Mouse (Mus musculus) MEL (cell line): ENCODE results near the gene 5730409E04Rik. TPM values are rescaled to one million over a fixed set of nuclear protein-coding genes. Genes with fewer than 3 reads are reported as not detected.

ENCODE experiments used
- DNase-seq: peaks from one replicate; pipeline ENCODE4 v3.0.0; 2011; ENCODE audit warnings: low read depth, low spot score
- H3K27ac ChIP-seq: 2 replicates; pipeline ENCODE4 v1.5.1; 2012; ENCODE audit warnings: low read depth, mild to moderate bottlenecking, control low read depth, low read length, moderate library complexity; ENCODE audit not compliant: control insufficient read depth
- H3K27me3 ChIP-seq, 2 experiments: fragments of 150-350 bp in 1 of 2; sonication (generic) in 1 of 2; 2 replicates each; pipeline ENCODE4 v1.6.1; 2012; ENCODE audit warnings: low read length in 2 of 2, mild to moderate bottlenecking in 2 of 2, improper control_type of control experiment in 1 of 2, moderate library complexity in 1 of 2; ENCODE audit not compliant: insufficient read depth in 2 of 2, control insufficient read depth in 1 of 2
- H3K36me3 ChIP-seq, 2 experiments: 2 replicates each; pipeline ENCODE4 v1.6.1; 2012 to 2014; ENCODE audit warnings: low read length in 2 of 2, improper control_type of control experiment in 1 of 2, inconsistent platforms in 1 of 2, mild to moderate bottlenecking in 1 of 2; ENCODE audit not compliant: insufficient read depth in 2 of 2, control insufficient read depth in 1 of 2
- H3K4me1 ChIP-seq, 2 experiments: fragments of 150-350 bp in 1 of 2; sonication (generic) in 1 of 2; 2 replicates each; pipeline ENCODE4 v1.6.1; 2012; ENCODE audit warnings: low read length in 2 of 2, improper control_type of control experiment in 1 of 2, mild to moderate bottlenecking in 1 of 2; ENCODE audit not compliant: insufficient read depth in 2 of 2, control insufficient read depth in 1 of 2
- H3K4me3 ChIP-seq, 2 experiments: fragments of 150-350 bp in 1 of 2; sonication (generic) in 1 of 2; 2 replicates each; pipeline ENCODE4 v1.5.1; 2012; ENCODE audit warnings: low read depth in 2 of 2, low read length in 2 of 2, mild to moderate bottlenecking in 2 of 2, moderate library complexity in 2 of 2, control low read depth in 1 of 2, improper control_type of control experiment in 1 of 2; ENCODE audit not compliant: control insufficient read depth in 1 of 2, insufficient read depth in 1 of 2
- H3K79me2 ChIP-seq: 2 replicates; pipeline ENCODE4 v1.6.1; 2012; ENCODE audit warnings: mild to moderate bottlenecking, low read length, moderate library complexity; ENCODE audit not compliant: control insufficient read depth, poor library complexity, insufficient read depth
- H3K9ac ChIP-seq: 2 replicates; pipeline ENCODE4 v1.6.1; 2012; ENCODE audit warnings: low read depth, mild to moderate bottlenecking, control low read depth, low read length, moderate library complexity; ENCODE audit not compliant: control insufficient read depth, poor library complexity, severe bottlenecking
- H3K9me3 ChIP-seq: fragments of 150-350 bp; sonication (generic); replicated peaks from 2 replicates; pipeline ENCODE4 v1.6.1; 2012; ENCODE audit warnings: mild to moderate bottlenecking, low read length, improper control_type of control experiment, moderate library complexity; ENCODE audit not compliant: insufficient read depth
- CTCF ChIP-seq, 3 experiments: IDR thresholded peaks in 2 of 3; conservative IDR thresholded peaks in 1 of 3; 2 replicates each; pipeline ENCODE4 v1.5.1; 2011 to 2012; ENCODE audit warnings: low read length in 3 of 3, low read depth in 2 of 3, mild to moderate bottlenecking in 2 of 3, improper control_type of control experiment in 1 of 3, inconsistent platforms in 1 of 3, mixed read lengths in 1 of 3, moderate library complexity in 1 of 3; ENCODE audit not compliant: control insufficient read depth in 1 of 3, insufficient read depth in 1 of 3, poor library complexity in 1 of 3, severe bottlenecking in 1 of 3
- E2F4 ChIP-seq: IDR thresholded peaks from 2 replicates; pipeline ENCODE4 v1.6.1; 2011; ENCODE audit warnings: low read depth, low read length, improper control_type of control experiment, borderline replicate concordance
- ELF1 ChIP-seq: IDR thresholded peaks from 2 replicates; pipeline ENCODE4 v1.6.1; 2014; ENCODE audit warnings: low read depth, mild to moderate bottlenecking, inconsistent platforms, low read length, improper control_type of control experiment, moderate library complexity
- EP300 ChIP-seq, 2 experiments: IDR thresholded peaks; 2 replicates each; pipeline ENCODE4 v1.6.1; 2011; ENCODE audit warnings: improper control_type of control experiment in 2 of 2, low read length in 2 of 2, low read depth in 1 of 2, mild to moderate bottlenecking in 1 of 2
- ETS1 ChIP-seq: IDR thresholded peaks from 2 replicates; pipeline ENCODE4 v1.6.1; 2012; ENCODE audit warnings: low read depth, mild to moderate bottlenecking, inconsistent platforms, low read length, improper control_type of control experiment, moderate library complexity
- GABPA ChIP-seq: IDR thresholded peaks from 2 replicates; pipeline ENCODE4 v1.6.1; 2012; ENCODE audit warnings: low read depth, mild to moderate bottlenecking, inconsistent platforms, low read length, improper control_type of control experiment, moderate library complexity
- GATA1 ChIP-seq: IDR thresholded peaks from 2 replicates; pipeline ENCODE4 v1.6.1; 2011; ENCODE audit warnings: low read depth, low read length, improper control_type of control experiment
- HCFC1 ChIP-seq: IDR thresholded peaks from 2 replicates; pipeline ENCODE4 v1.6.1; 2012; ENCODE audit warnings: low read depth, mild to moderate bottlenecking, inconsistent platforms, low read length, improper control_type of control experiment, moderate library complexity
- MAZ ChIP-seq: IDR thresholded peaks from 2 replicates; pipeline ENCODE4 v1.6.1; 2012; ENCODE audit warnings: low read depth, mild to moderate bottlenecking, inconsistent platforms, low read length, improper control_type of control experiment
- MXI1 ChIP-seq: IDR thresholded peaks from 2 replicates; pipeline ENCODE4 v1.6.1; 2011; ENCODE audit warnings: mild to moderate bottlenecking, low read depth, low read length, improper control_type of control experiment
- MYB ChIP-seq: IDR thresholded peaks from 2 replicates; pipeline ENCODE4 v1.6.1; 2011; ENCODE audit warnings: mild to moderate bottlenecking, low read depth, low read length, improper control_type of control experiment
- NELFE ChIP-seq: IDR thresholded peaks from 2 replicates; pipeline ENCODE4 v1.6.1; 2011; ENCODE audit warnings: low read depth, low read length, improper control_type of control experiment
- NRF1 ChIP-seq: IDR thresholded peaks from 2 replicates; pipeline ENCODE4 v1.6.1; 2014; ENCODE audit warnings: low read depth, mild to moderate bottlenecking, inconsistent platforms, low read length, improper control_type of control experiment, moderate library complexity; ENCODE audit not compliant: poor library complexity, insufficient read depth, severe bottlenecking
- POLR2A ChIP-seq, 2 experiments: IDR thresholded peaks; 2 replicates each; pipeline ENCODE4 v1.6.1; 2011 to 2012; ENCODE audit warnings: low read length in 2 of 2, mild to moderate bottlenecking in 2 of 2, control low read depth in 1 of 2, improper control_type of control experiment in 1 of 2, low read depth in 1 of 2, moderate library complexity in 1 of 2; ENCODE audit not compliant: control insufficient read depth in 1 of 2, insufficient read depth in 1 of 2, poor library complexity in 1 of 2
- RCOR1 ChIP-seq: IDR thresholded peaks from 2 replicates; pipeline ENCODE4 v1.6.1; 2012; ENCODE audit warnings: low read depth, mild to moderate bottlenecking, inconsistent platforms, low read length, improper control_type of control experiment
- TCF12 ChIP-seq: IDR thresholded peaks from 2 replicates; pipeline ENCODE4 v1.6.1; 2014; ENCODE audit warnings: low read depth, mild to moderate bottlenecking, inconsistent platforms, low read length, improper control_type of control experiment, moderate library complexity
- USF2 ChIP-seq, 2 experiments: IDR thresholded peaks; 2 replicates each; pipeline ENCODE4 v1.6.1; 2011 to 2012; ENCODE audit warnings: improper control_type of control experiment in 2 of 2, low read length in 2 of 2, borderline replicate concordance in 1 of 2, inconsistent platforms in 1 of 2, low read depth in 1 of 2, mild to moderate bottlenecking in 1 of 2; ENCODE audit not compliant: insufficient read depth in 1 of 2
- ZNF384 ChIP-seq: IDR thresholded peaks from 2 replicates; pipeline ENCODE4 v1.6.1; 2012; ENCODE audit warnings: low read depth, mild to moderate bottlenecking, inconsistent platforms, low read length, improper control_type of control experiment
- polyA plus RNA-seq, 2 experiments: library from polyadenylated mRNA; stranded (reverse) in 1 of 2; unstranded in 1 of 2; fragments of >175 nt in 1 of 2; fragments of >200 nt in 1 of 2; gene quantifications; 2 replicates each; pipeline versions ENCODE4 v1.2.1 to v1.2.4; 2012; ENCODE audit warnings: low replicate concordance in 2 of 2, low read depth in 1 of 2; ENCODE audit not compliant: insufficient read length in 2 of 2, insufficient read depth in 1 of 2, missing spikeins in 1 of 2
- total RNA-seq: library from RNA; depleted of rRNA; stranded (reverse); fragments of 300-350 nt; gene quantifications from 2 replicates; pipeline ENCODE4 v1.2.3, GENCODE M21; 2012

Gene 5730409E04Rik
- total and polyA plus RNA-seq, 3 experiments = not detected

- Histone ChIP-seq H3K9me3 (no peaks in the 10 kb centered on the region), H3K9ac (no peak overlapping the region), H3K36me3 (no peaks in the 10 kb centered on the region), H3K4me3 (no peak overlapping the region), H3K79me2 (no peaks in the 10 kb centered on the region), H3K27ac (no peak overlapping the region), H3K4me1 (no peaks in the 10 kb centered on the region), H3K27me3 (peaks cover 2 to 14% of the 10 kb centered on the region in 2 experiments)
- TF ChIP-seq ETS1 (no peak), HCFC1 (no peak), MXI1 (no peak), ZNF384 (no peak), POLR2A (IDR thresholded peaks at IDR 0.05; ENCODE audit: control insufficient read depth in 1 of 2, insufficient read depth in 1 of 2, low read depth in 1 of 2, low read length in 2 of 2, poor library complexity in 1 of 2) (no peak), EP300 (IDR thresholded peaks at IDR 0.05; ENCODE audit: low read depth in 1 of 2, low read length in 2 of 2) (no peak), MAZ (no peak), GABPA (no peak), RCOR1 (no peak), MYB (no peak), TCF12 (no peak), GATA1 (no peak), CTCF (IDR thresholded peaks at IDR 0.05 in 2 of 3, conservative IDR thresholded peaks at IDR 0.05 in 1 of 3; ENCODE audit: control insufficient read depth in 1 of 3, insufficient read depth in 1 of 3, low read depth in 2 of 3, low read length in 3 of 3, poor library complexity in 1 of 3, severe bottlenecking in 1 of 3) (no peak), USF2 (IDR thresholded peaks at IDR 0.05; ENCODE audit: borderline replicate concordance in 1 of 2, insufficient read depth in 1 of 2, low read depth in 1 of 2, low read length in 2 of 2) (no peak)
- DNase-seq = no peak
Measured at GRCm38 (mm10) chr4:126639339-126639738, 29.7 kb downstream of the 5730409E04Rik start.

- no peak for TF ChIP-seq NRF1
- H3K36me3 ChIP-seq = no peaks in the 10 kb centered on the region
- H3K9me3 ChIP-seq = no peaks in the 10 kb centered on the region
- no peak overlapping the region for H3K4me3 ChIP-seq
- H3K27me3 ChIP-seq = peaks cover 0 to 11% of the 10 kb centered on the region in 2 experiments; a peak in 3 of 4 replicates
- no peak for DNase-seq
- H3K4me1 ChIP-seq = no peaks in the 10 kb centered on the region
- no peak overlapping the region for H3K27ac ChIP-seq
- H3K79me2 ChIP-seq = no peaks in the 10 kb centered on the region
- no peak overlapping the region for H3K9ac ChIP-seq
Measured at GRCm38 (mm10) chr4:126641901-126642300, 32.3 kb downstream of the 5730409E04Rik start.

GRCm38 (mm10) chr4:126643815-126644214 is 34.2 kb downstream of the 5730409E04Rik start:
- Histone ChIP-seq H3K4me3 (no peak overlapping the region), H3K9ac (no peak overlapping the region), H3K27ac (no peak overlapping the region), H3K9me3 (no peaks in the 10 kb centered on the region), H3K27me3 (peaks cover 0 to 6% of the 10 kb centered on the region in 2 experiments; a peak in 2 of 4 replicates), H3K36me3 (no peaks in the 10 kb centered on the region), H3K4me1 (no peaks in the 10 kb centered on the region), H3K79me2 (no peaks in the 10 kb centered on the region)
- DNase-seq = no peak
- TF ChIP-seq NELFE (no peak), RCOR1 (no peak), EP300 (IDR thresholded peaks at IDR 0.05; ENCODE audit: low read depth in 1 of 2, low read length in 2 of 2) (no peak), CTCF (IDR thresholded peaks at IDR 0.05 in 2 of 3, conservative IDR thresholded peaks at IDR 0.05 in 1 of 3; ENCODE audit: control insufficient read depth in 1 of 3, insufficient read depth in 1 of 3, low read depth in 2 of 3, low read length in 3 of 3, poor library complexity in 1 of 3, severe bottlenecking in 1 of 3) (no peak), HCFC1 (no peak), E2F4 (no peak), ELF1 (no peak), NRF1 (no peak)
